Mouse (Mus musculus) intestine, embryonic 15.5 days (tissue): ENCODE results near the gene Ncbp3. TPM values are rescaled to one million over a fixed set of nuclear protein-coding genes. Genes with fewer than 3 reads are reported as not detected.

Experiments
- ATAC-seq: fragments of 200-750 bp; cut with Nextera tagmentation; 2 replicates; pipeline ENCODE4 v1.8.0; 2017; ENCODE audit warnings: moderate TSS enrichment, moderate library complexity
- H3K27ac ChIP-seq: fragments of 300-500 bp; sonication (generic); 2 replicates; pipeline ENCODE4 v1.5.1; 2015; ENCODE audit warnings: mild to moderate bottlenecking, inconsistent platforms
- H3K27me3 ChIP-seq: fragments of 300-500 bp; sonication (generic); replicated peaks from 2 replicates; pipeline ENCODE4 v1.6.1; 2015; ENCODE audit warnings: inconsistent platforms
- H3K36me3 ChIP-seq: fragments of 300-500 bp; sonication (generic); 2 replicates; pipeline ENCODE4 v1.6.1; 2015; ENCODE audit warnings: inconsistent platforms
- H3K4me1 ChIP-seq: fragments of 300-500 bp; sonication (generic); replicated peaks from 2 replicates; pipeline ENCODE4 v1.6.1; 2015; ENCODE audit warnings: inconsistent platforms
- H3K4me2 ChIP-seq: fragments of 300-500 bp; sonication (generic); replicated peaks from 2 replicates; pipeline ENCODE4 v1.6.1; 2015; ENCODE audit warnings: mild to moderate bottlenecking, inconsistent platforms
- H3K4me3 ChIP-seq: fragments of 300-500 bp; sonication (generic); replicated peaks from 2 replicates; pipeline ENCODE4 v1.5.1; 2015; ENCODE audit warnings: inconsistent platforms
- H3K9ac ChIP-seq: fragments of 300-500 bp; sonication (generic); 2 replicates; pipeline ENCODE4 v1.6.1; 2015; ENCODE audit warnings: inconsistent platforms
- H3K9me3 ChIP-seq: fragments of 300-500 bp; sonication (generic); 2 replicates; pipeline ENCODE4 v1.6.1; 2016; ENCODE audit warnings: inconsistent platforms
- WGBS: fragments of 180-500 bp; shearing (Covaris S2); methylation state at CpG from one replicate; pipeline ENCODE4 v1.1.7; 2015; 5-methylcytosine and 5-hydroxymethylcytosine counted together
- polyA plus RNA-seq: library from polyadenylated mRNA; unstranded; fragments of >200 nt; fragmentation: Nextera tagmentation; extraction: Ambion mirVana; gene quantifications from 2 replicates; pipeline ENCODE4 v1.2.1, GENCODE M21; 2015

Ncbp3 gene
- polyA plus RNA-seq, 1 experiment from 2014 or later, result 9.3 TPM

DNA sequence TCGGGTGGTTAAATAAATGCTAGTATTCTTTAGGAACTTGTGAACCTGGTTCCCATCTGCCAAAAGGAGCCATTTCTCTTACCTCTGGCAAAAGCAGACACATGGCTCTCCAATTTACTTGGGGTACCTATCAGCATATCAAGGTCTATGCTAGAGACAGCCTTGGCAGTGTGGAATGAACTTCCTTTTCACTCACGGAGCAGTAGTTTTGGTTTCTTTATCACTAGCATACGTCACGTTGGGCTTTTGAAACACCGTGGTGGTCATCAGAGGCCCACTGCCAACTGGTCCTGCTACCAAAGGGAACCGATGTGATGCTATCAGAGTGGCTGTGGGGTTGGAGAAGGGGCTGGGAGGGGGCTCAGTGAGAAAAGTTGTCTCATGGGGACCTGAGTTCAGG, 85.4 kb downstream of the Ncbp3 start:
- Histone ChIP-seq H3K9me3 (no peaks in the 10 kb centered on the region), H3K9ac (no peak overlapping the region), H3K36me3 (peaks cover 9% of the 10 kb centered on the region; the same call in 1 of the 2 replicates), H3K27ac (no peak overlapping the region), H3K4me2 (no peak overlapping the region), H3K27me3 (no peaks in the 10 kb centered on the region), H3K4me1 (peaks cover 9% of the 10 kb centered on the region; the same call in 1 of the 2 replicates), H3K4me3 (no peak overlapping the region)
- no peak for ATAC-seq
- WGBS, result 97% methylated on average over 6 of the region's 6 CpGs

- peak overlapping the region; percentile 29 for H3K4me2 ChIP-seq
- no peak overlapping the region for H3K4me3 ChIP-seq
- no peak overlapping the region for H3K9ac ChIP-seq
- no peaks in the 10 kb centered on the region for H3K9me3 ChIP-seq
- H3K27ac ChIP-seq, result no peak overlapping the region
- 86% methylated on average over 5 of the region's 5 CpGs for WGBS
- peaks cover 9% of the 10 kb centered on the region; the same call in 1 of the 2 replicates for H3K36me3 ChIP-seq
- H3K27me3 ChIP-seq, result no peaks in the 10 kb centered on the region
- ATAC-seq, result no peak
- peaks cover 9% of the 10 kb centered on the region; the same call in 1 of the 2 replicates for H3K4me1 ChIP-seq
Observed at GRCm38 (mm10) chr11:73134222-73134621, 86.6 kb downstream of the Ncbp3 start.

GRCm38 (mm10) chr11:73136587-73136986, 89.0 kb downstream of the Ncbp3 start:
- H3K9ac ChIP-seq, result peak overlapping the region; percentile 58
- WGBS, result 64% methylated on average over 6 of the region's 6 CpGs
- no peaks in the 10 kb centered on the region for H3K27me3 ChIP-seq

GRCm38 (mm10) chr11:73137116-73137515, 89.5 kb downstream of the Ncbp3 start:
- Histone ChIP-seq H3K4me3 (peak overlapping the region; percentile 78), H3K9me3 (no peaks in the 10 kb centered on the region), H3K36me3 (peaks cover 8% of the 10 kb centered on the region; the same call in 1 of the 2 replicates), H3K27ac (0 out of 2 replicates have a peak overlapping the region, but pooled peaks have one; percentile 18), H3K9ac (peak overlapping the region; percentile 58), H3K4me2 (peak overlapping the region; percentile 63), H3K27me3 (no peaks in the 10 kb centered on the region), H3K4me1 (peaks cover 9% of the 10 kb centered on the region; the same call in 1 of the 2 replicates)
- 15% methylated on average over 11 of the region's 11 CpGs for WGBS
- peak; percentile 15 for ATAC-seq

More at GRCm38 (mm10) chr11:73136587-73136986, 89.0 kb downstream of the Ncbp3 start:
- peaks cover 9% of the 10 kb centered on the region; the same call in 1 of the 2 replicates for H3K36me3 ChIP-seq
- H3K4me3 ChIP-seq, result peak overlapping the region; percentile 78
- ATAC-seq, result no peak
- H3K4me1 ChIP-seq, result peaks cover 9% of the 10 kb centered on the region; the same call in 1 of the 2 replicates
- 0 out of 2 replicates have a peak overlapping the region, but pooled peaks have one; percentile 18 for H3K27ac ChIP-seq
- no peaks in the 10 kb centered on the region for H3K9me3 ChIP-seq
- H3K4me2 ChIP-seq, result peak overlapping the region; percentile 63

GRCm38 (mm10) chr11:73137591-73138501, 90.3 kb downstream of the Ncbp3 start, which contains the start of gene Haspin:
Haspin (minus strand) TSS chr11:73138294.
- Histone ChIP-seq H3K9ac (peak within 1 kb of the TSS; percentile 58), H3K27ac (0 out of 2 replicates have a peak within 1 kb of the TSS, but pooled peaks have one; percentile 5), H3K4me3 (peak within 1 kb of the TSS; percentile 78), H3K27me3 (no peaks in the 10 kb centered on the region), H3K9me3 (no peaks in the 10 kb centered on the region), H3K36me3 (peaks cover 6% of the 10 kb centered on the region; the same call in 1 of the 2 replicates), H3K4me1 (peaks cover 9% of the 10 kb centered on the region; the same call in 1 of the 2 replicates), H3K4me2 (peak within 1 kb of the TSS; percentile 63)
- peak; percentile 97 for ATAC-seq
- under 1% methylated on average over 81 of the region's 84 CpGs for WGBS

Other genes starting within 250 kb of the Ncbp3 start
- 23.5 and 25.5 TPM in 2 replicates for gene Atp2a3, start 86.6 kb upstream of the Ncbp3 start, polyA plus RNA-seq
- gene P2rx1, start 48.7 kb upstream of the Ncbp3 start, polyA plus RNA-seq, result 14.3 and 27.7 TPM in 2 replicates
- gene Camkk1, start 28.8 kb upstream of the Ncbp3 start, polyA plus RNA-seq, result 8.5 and 8.6 TPM in 2 replicates
- gene Itgae, start 42.8 kb downstream of the Ncbp3 start, polyA plus RNA-seq, result 0.19 and 0.35 TPM in 2 replicates
- gene Haspin, start 90.5 kb downstream of the Ncbp3 start, polyA plus RNA-seq, result 15.2 and 16.5 TPM in 2 replicates
- gene P2rx5, start 112.6 kb downstream of the Ncbp3 start, polyA plus RNA-seq, result 0.09 TPM in 1 of 2 replicates, not detected in the other
- gene Emc6, start 129.3 kb downstream of the Ncbp3 start, polyA plus RNA-seq, result 118 and 126 TPM in 2 replicates
- gene Tax1bp3, start 129.3 kb downstream of the Ncbp3 start, polyA plus RNA-seq, result 208 and 212 TPM in 2 replicates
- 23.8 and 25.1 TPM in 2 replicates for gene Ctns, start 151.3 kb downstream of the Ncbp3 start, polyA plus RNA-seq
- 6.2 and 8.1 TPM in 2 replicates for gene Shpk, start 151.7 kb downstream of the Ncbp3 start, polyA plus RNA-seq
- gene Trpv1, start 186.5 kb downstream of the Ncbp3 start, polyA plus RNA-seq, result 0.10 TPM in 2 replicates
- 0.04 and 0.10 TPM in 2 replicates for gene Trpv3, start 219.6 kb downstream of the Ncbp3 start, polyA plus RNA-seq